Mouse (Mus musculus) adrenal gland, adult 8-10 months (tissue): Measurements from ENCODE around the gene P4hb. TPM values are rescaled to one million over a fixed set of nuclear protein-coding genes. Genes with fewer than 3 reads are reported as not detected.

ENCODE experiments used
- total RNA-seq, 4 experiments: library from RNA; stranded (reverse); gene quantifications; 2 replicates each; pipeline ENCODE4 v1.2.4; 2022

Gene P4hb
- total RNA-seq, 4 experiments from 2014 or later: 439 to 580 (median 550) TPM

Other genes starting within 250 kb of the P4hb start
- 1,000 to 10,000 TPM; 1,100 to 1,474 (median 1,219) TPM for gene Actg1, start 224.7 kb downstream of the P4hb start, total RNA-seq
- gene Fscn2, start 211.7 kb downstream of the P4hb start, total RNA-seq: 1 to 10 TPM in 1 of 4 experiments, under 1 TPM in 2, not detected in 1; 0.16 to 1.2 (median 0.42) TPM
- 10 to 100 TPM; 18.4 to 39.6 (median 33.4) TPM for gene Faap100, start 194.5 kb downstream of the P4hb start, total RNA-seq
- 100 to 1,000 TPM in 2 of 4 experiments, 10 to 100 TPM in 2; 89.1 to 108 (median 99.5) TPM for gene Nploc4, start 135.5 kb downstream of the P4hb start, total RNA-seq
- gene Tspan10, start 130.6 kb downstream of the P4hb start, total RNA-seq: 1 to 10 TPM in 2 of 4 experiments, not detected in 2; 2.8 to 6.6 TPM
- under 1 TPM; 0.16 to 0.49 (median 0.33) TPM for gene Pde6g, start 119.8 kb downstream of the P4hb start, total RNA-seq
- 10 to 100 TPM; 25.6 to 34.1 (median 32.2) TPM for gene Oxld1, start 115.2 kb downstream of the P4hb start, total RNA-seq
- 10 to 100 TPM; 24.2 to 33.4 (median 29.4) TPM for gene Ccdc137, start 115.1 kb downstream of the P4hb start, total RNA-seq
- 10 to 100 TPM; 22.8 to 38.7 (median 29.5) TPM for gene Arl16, start 105.6 kb downstream of the P4hb start, total RNA-seq
- 10 to 100 TPM; 77.6 to 95.8 (median 90.1) TPM for gene Mrpl12, start 88.6 kb downstream of the P4hb start, total RNA-seq
- gene Slc25a10, start 81.4 kb downstream of the P4hb start, total RNA-seq: 100 to 1,000 TPM; 121 to 174 (median 163) TPM
- 1 to 10 TPM in 3 of 4 experiments, under 1 TPM in 1; 0.87 to 4.0 (median 2.3) TPM for gene Gcgr, start 42.6 kb downstream of the P4hb start, total RNA-seq
- 10 to 100 TPM; 62.9 to 67.8 (median 65.3) TPM for gene Mcrip1, start 23.5 kb downstream of the P4hb start, total RNA-seq
- gene Ppp1r27, start 22.1 kb downstream of the P4hb start, total RNA-seq: 1 to 10 TPM in 3 of 4 experiments, under 1 TPM in 1; 0.78 to 2.8 (median 1.2) TPM
- 100 to 1,000 TPM; 356 to 389 (median 365) TPM for gene Arhgdia, start 8.4 kb upstream of the P4hb start, total RNA-seq
- 100 to 1,000 TPM in 1 of 4 experiments, 10 to 100 TPM in 3; 52.1 to 102 (median 72.7) TPM for gene Alyref, start 25.1 kb upstream of the P4hb start, total RNA-seq
- 100 to 1,000 TPM in 2 of 4 experiments, 10 to 100 TPM in 2; 90.3 to 112 (median 98.6) TPM for gene Anapc11, start 25.2 kb upstream of the P4hb start, total RNA-seq
- gene Npb, start 35.2 kb upstream of the P4hb start, total RNA-seq: 1 to 10 TPM in 2 of 4 experiments, not detected in 2; 1.3 to 2.1 TPM
- 100 to 1,000 TPM; 201 to 310 (median 259) TPM for gene Pcyt2, start 44.7 kb upstream of the P4hb start, total RNA-seq
- gene Sirt7, start 52.0 kb upstream of the P4hb start, total RNA-seq: 10 to 100 TPM; 61.1 to 97.1 (median 75.7) TPM
- 10 to 100 TPM; 53.2 to 74.4 (median 69.7) TPM for gene Mafg, start 60.3 kb upstream of the P4hb start, total RNA-seq
- 1 to 10 TPM in 3 of 4 experiments, under 1 TPM in 1; 0.73 to 2.0 (median 1.3) TPM for gene Pycr1, start 70.5 kb upstream of the P4hb start, total RNA-seq
- 1 to 10 TPM in 1 of 4 experiments, under 1 TPM in 2, not detected in 1; 0.65 to 1.2 (median 0.81) TPM for gene Myadml2, start 74.9 kb upstream of the P4hb start, total RNA-seq
- gene Notum, start 87.9 kb upstream of the P4hb start, total RNA-seq: 1 to 10 TPM; 5.1 to 9.0 (median 7.2) TPM
- gene Aspscr1, start 99.7 kb upstream of the P4hb start, total RNA-seq: 100 to 1,000 TPM; 101 to 108 (median 106) TPM
- gene Cenpx, start 140.5 kb upstream of the P4hb start, total RNA-seq: 10 to 100 TPM; 49.3 to 61.7 (median 55.7) TPM
- gene Lrrc45, start 140.7 kb upstream of the P4hb start, total RNA-seq: 10 to 100 TPM; 26.1 to 57.9 (median 42.3) TPM
- 10 to 100 TPM; 11.1 to 23.9 (median 15.9) TPM for gene Rac3, start 148.2 kb upstream of the P4hb start, total RNA-seq
- gene Dcxr, start 154.0 kb upstream of the P4hb start, total RNA-seq: 100 to 1,000 TPM in 2 of 4 experiments, 10 to 100 TPM in 2; 41.6 to 142 (median 76.2) TPM
- gene Cbr2, start 158.9 kb upstream of the P4hb start, total RNA-seq: 10 to 100 TPM in 1 of 4 experiments, 1 to 10 TPM in 3; 4.8 to 11.4 (median 6.5) TPM
- gene Hmga1b, start 189.5 kb upstream of the P4hb start, total RNA-seq: 10 to 100 TPM in 3 of 4 experiments, 1 to 10 TPM in 1; 9.3 to 13.1 (median 11.6) TPM
- gene Rfng, start 211.0 kb upstream of the P4hb start, total RNA-seq: 10 to 100 TPM; 17.3 to 21.4 (median 20.5) TPM
- gene Gps1, start 211.0 kb upstream of the P4hb start, total RNA-seq: 100 to 1,000 TPM; 138 to 150 (median 147) TPM
- gene Dus1l, start 223.2 kb upstream of the P4hb start, total RNA-seq: 10 to 100 TPM; 62.8 to 71.6 (median 70.5) TPM